Mouse (Mus musculus) heart, adult 11 months (tissue): ENCODE data around the gene Mkrn2.

Experiments used
- DNase-seq: peaks from one replicate; pipeline ENCODE4 v3.0.0; 2022

The Mkrn2 gene

DNA sequence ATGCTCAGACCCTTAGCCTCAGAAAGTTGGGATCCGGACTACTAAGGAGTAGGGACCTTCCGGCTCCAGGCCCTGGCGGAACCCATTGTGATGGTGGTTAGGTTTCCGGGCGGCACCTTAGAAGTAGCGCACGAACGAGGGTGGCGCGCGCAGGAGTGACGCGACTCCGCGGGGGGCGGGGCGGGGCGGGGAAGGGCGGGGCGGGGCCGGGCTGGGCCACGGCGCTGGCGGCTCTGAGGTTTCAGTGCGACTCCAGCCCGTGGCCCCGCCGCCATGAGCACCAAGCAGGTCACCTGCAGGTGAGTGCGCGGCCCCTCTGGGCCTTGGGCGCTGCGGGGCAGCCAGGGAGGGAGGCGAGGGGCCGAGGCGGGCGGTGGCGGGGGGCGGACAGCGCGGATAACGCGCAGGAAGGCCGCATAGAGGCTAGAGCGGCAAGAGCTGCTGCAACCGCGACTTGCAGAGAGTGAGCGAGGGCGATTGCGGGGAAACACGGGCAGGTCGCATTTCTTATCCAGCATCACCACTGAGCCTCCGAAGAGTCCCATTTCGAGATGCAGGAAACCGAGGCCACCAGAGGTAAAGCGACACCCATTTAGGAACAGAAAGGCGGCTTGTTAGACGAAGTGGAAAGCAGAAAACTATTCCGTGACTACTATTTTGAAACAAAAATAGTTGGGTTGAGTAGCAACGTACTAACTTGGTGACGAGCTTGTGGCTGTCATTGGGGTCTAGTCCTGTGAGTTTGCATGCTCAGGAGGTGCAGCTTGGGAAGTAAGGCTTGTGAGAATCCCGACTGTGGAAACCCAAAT is at the start of gene Mkrn2:
Gene Mkrn2, plus strand, starts transcription at position 188 of the 809 bp plus-strand sequence.
- peak; percentile 98 for DNase-seq

DNA sequence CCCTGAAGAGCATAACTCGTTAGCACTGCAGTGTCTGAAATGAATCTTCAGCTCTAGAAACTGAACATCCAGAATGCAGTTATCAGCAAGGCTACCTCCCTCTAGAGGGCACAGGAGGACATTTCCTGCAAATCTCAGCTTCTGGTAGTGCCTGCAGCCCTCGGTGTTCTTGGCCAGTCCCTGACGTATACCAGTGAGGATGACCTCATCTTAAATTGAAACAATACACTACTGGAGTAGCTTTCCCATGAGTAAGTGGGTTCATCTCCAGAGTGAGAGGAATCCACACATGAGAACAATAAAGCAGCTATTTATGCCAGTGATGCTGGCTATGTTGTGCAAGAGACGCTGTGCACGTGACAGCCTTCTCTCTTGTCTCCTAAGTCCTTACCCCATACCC is 46.2 kb upstream of the Mkrn2 start:
- no peak for DNase-seq

DNA sequence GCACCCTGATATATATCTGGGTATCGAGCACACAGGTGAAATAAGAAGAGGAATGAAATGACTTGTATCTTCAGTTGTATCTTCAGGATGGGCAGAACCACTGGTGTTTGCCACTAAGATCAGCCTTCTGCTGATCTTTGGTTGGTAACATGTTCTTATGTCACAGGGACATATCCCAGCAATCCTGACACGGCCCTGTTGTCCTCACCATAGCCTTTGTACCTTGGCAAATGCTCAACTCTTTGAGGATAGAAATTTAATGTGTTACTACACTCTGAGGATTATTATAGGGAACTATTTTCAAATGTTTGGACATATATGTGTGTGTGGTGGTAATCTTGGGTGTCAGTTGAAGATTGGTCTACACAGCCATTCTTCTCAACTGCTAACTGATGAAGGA is 43.5 kb upstream of the Mkrn2 start:
- no peak for DNase-seq

DNA sequence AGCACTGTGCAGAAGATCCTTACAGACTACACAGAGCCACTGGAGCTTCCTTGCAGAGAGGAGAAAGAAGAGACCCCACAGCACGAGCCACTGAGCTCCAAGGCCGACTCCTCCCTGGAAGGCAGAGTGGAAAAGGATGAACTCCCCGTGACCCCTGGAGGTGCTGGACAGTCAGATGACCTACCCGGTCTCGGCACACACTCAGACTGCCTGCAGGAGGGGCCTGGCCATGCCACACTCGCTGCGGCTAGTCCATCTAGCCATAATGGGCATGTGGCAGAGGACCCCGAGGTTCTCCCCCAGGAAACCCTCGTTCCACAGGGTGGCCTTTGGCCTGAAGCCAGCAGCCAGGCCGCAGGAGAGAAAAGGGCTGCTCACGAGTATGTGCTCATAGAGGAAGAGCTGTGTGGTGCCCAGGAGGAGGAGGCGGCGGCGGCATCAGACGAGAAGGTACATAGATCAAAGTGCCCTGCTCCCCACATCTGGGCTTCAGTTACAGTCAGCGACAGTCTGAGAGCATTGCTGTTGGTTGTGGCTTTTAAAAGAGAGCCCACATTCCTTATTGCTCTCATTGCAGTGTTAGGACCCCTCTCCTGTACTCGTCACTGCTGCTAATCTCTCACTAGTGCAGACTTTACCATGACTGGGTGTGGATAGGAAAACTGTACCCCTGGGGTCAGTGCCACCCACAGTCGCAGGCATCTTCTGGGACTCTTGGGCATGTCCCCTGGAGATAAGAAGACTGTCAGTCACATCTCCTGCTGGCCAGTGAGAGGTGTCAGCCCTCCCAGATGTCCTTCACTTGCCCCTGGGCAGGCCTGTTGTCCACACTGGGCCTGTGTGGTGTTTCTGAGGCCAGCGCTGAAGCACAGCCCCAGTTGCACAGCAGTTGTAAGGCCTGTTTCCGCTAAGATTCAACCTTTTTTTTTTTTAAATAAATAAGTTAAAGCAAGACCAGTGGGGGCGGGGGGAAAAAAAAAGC is 41.8 kb upstream of the Mkrn2 start:
- DNase-seq: peak; percentile 92

DNA sequence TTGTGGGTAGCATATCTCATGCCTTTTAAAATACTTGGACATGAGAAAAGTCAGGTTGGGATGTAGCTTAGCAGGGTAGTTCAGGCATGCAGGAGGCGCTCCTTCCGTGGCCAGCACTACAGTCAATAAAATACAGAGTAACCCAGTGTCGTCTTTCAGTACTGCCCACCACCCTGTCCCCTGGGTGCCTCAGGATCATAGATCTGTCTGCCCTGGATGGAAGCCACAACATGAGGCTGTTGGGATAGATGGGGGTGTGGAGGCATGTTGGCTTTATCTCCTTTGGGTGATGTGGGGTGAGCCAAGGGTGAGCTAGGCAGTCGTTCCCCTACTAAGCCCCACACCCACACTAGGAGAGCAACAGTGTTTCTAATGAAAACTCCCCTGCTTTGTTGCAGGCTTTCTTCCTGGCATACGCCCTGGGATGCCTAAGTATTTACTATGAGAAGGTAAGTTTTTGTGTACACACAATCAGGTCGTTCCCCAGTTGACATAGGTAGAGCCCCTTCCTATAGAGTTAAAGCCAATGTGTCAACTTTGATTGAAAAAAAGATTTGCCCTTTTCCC is 36.1 kb upstream of the Mkrn2 start:
- DNase-seq: peak; percentile 87

DNA sequence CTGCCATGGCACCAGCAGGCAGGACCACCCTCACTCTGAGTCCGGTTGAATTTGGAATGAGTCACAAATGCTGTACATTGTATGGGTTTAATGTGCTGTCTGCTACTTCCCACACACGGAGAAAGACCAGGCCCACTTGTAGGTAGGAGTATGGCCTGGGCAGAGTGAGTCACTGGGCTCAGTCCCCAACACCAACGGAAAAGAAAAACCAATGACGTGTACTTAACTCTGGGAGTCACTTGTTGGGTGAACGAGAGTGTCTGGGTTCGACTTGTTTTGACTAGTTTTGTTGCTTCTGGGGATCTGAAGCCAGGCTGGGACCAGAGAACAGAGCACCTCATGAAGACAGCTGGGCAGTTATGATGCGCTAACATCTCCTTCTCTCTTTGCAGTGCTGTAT is 27.5 kb upstream of the Mkrn2 start:
- no peak for DNase-seq

DNA sequence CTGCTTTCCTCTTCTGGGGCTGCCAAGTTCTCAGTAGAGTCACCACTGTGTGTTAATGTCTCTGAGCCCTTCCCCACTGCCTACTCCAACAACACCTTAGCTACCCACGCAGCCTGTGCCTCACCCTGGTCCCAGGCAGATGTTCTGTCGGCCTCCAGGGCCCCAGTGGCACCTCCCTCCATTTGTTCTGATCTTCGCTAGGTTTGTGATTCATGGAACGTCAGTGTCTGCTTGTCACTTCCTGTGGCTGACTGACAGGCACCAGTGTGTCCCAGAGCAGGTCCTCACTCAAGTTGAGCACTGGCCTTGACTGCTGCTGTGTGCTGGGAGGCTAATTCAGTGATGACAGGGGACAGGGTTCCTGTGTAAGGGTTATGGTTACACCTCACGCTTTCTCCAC is 24.3 kb upstream of the Mkrn2 start:
- DNase-seq: no peak

DNA sequence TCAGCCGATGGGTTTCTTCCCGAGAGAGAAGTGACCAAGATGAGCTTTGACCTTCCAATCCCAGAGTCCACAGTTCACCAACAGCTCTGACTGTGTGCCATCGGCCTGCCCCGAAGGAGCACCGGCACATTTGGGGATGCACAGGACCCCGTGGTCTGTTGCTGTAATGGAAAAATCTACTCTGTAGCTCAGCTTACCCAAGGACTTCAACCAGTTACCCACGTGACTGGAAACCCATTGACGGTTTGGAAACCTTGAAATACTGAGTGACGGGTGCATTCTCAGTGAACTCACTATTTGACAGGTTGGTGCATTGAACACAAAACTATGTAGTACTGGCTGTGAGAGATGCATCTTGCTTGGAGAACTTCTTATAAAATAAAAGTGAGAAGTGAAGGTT is 23.8 kb upstream of the Mkrn2 start:
- no peak for DNase-seq

DNA sequence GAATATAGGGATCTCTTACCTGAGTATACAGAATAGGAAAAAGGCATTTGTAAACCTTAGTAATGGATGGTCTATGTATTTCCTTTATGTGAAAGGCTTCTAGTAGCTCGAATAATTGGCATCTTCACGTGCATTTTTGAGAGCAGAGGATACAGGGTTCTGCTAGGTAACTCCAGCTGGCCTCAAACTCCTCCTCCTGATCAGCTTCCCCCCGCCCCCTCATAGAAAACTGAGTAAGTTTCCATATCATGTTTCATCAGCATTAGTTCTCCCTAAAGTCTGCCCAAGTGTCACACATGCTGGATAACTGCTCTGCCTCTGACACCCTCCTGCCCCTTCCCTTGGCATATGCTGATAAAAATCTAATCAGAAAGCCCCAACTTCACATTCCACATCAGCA is 20.9 kb upstream of the Mkrn2 start:
- no peak for DNase-seq

DNA sequence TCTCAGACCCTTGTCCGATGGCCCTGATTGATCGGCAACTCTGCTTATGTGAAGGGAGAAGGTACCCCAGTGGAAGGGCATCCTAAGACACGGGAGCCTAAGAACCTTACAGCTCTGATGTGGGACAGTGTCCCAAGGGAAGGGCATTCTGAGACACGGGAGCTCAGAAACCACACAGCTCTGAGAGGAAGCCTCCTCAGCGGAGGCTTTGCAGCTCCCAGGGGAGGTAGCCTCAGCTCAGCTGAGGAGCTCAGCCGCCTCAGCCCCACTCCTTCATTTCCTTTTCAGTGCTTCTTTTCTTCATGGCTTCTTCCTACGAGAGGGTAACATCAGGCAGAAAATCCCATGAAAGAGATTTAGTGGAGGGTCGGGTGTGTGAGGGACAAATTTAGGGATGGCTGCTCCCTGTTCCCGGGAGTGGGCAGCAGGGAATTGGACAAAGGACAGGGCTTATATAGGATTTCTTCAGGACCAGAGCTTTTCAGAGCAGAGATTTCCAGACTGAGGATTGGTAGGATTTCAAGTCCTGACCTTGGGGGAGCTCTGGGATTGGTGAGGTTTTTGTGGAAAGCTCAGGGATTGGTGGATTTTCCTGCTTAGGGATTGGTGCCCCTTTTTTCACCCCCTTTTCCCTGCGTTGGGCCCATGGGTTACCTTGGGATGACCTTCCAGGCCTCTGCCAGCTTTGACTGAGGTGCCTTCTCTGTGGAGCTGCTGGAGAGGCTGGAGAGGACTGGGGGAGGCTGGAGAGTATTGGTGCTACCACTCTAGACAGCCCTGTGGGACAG is 19.2 kb upstream of the Mkrn2 start:
- DNase-seq: peak; percentile 72

DNA sequence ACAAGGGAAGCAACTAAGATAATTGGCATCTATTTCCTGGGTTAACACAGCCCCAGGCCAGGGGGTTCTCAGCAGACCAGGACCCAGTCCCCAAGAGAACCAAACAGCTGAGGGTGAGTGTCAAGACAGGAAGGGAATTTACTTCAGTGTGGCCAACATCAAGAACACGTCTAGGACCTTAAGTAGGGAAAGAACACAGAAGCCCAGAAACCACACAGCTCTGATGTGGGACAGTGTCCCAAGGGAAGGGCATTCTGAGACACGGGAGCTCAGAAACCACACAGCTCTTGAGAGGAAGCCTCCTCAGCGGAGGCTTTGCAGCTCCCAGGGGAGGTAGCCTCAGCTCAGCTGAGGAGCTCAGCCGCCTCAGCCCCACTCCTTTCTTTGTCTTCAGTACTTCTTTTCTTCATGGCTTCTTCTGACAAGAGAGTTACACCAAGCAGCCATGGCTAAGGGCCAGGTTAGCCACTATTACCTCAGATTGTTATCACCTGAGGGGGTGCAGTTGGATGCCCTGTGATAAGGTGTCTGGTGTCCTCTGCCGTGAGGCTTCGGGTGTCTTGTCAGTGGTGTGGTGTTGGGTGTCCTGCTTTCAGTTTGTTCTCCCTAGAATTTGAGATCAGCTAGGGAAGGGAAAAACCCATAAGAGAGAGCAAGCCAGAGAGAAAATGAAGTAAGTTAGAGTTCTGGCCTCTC is 18.1 kb upstream of the Mkrn2 start:
- peak; percentile 81 for DNase-seq

DNA sequence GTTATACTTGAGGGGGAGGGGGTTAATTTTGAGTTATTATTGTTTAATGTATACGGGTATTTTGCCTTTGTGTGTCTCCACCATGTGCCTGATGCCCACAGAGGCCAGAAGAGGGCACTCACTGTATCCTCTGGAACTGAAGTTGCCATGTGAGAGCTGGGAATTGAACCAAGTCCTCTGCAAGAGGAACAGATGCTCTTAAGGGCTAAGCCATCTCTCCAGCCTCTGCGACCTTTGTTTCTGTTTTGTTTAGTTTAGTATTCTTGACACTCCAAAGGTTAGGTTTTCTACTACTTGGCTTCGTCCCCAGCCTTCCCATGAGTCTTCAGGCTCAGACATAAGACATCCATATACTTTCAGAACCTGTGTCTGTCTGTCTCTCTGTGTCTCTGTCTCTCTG is 17.5 kb upstream of the Mkrn2 start:
- DNase-seq: peak; percentile 43

DNA sequence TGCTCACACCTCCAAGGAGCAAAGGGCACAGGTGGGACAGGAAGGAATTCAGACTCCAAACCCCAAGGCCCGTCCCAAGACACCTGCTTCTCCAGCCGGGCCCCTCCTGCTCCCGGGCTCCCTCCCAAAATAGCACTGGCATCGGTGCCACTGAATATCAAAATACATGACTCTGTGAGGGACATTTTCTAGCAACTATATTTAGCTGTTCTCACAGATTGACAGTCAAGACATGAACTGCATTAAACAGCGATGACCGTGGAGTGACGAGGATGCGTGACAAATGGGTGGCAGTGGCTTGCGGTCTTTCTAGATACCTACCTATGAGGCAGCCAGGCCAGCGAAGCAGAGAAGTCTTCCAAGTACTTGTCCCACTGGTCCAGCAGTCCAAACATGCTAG is 15.4 kb upstream of the Mkrn2 start:
- DNase-seq: peak; percentile 92

DNA sequence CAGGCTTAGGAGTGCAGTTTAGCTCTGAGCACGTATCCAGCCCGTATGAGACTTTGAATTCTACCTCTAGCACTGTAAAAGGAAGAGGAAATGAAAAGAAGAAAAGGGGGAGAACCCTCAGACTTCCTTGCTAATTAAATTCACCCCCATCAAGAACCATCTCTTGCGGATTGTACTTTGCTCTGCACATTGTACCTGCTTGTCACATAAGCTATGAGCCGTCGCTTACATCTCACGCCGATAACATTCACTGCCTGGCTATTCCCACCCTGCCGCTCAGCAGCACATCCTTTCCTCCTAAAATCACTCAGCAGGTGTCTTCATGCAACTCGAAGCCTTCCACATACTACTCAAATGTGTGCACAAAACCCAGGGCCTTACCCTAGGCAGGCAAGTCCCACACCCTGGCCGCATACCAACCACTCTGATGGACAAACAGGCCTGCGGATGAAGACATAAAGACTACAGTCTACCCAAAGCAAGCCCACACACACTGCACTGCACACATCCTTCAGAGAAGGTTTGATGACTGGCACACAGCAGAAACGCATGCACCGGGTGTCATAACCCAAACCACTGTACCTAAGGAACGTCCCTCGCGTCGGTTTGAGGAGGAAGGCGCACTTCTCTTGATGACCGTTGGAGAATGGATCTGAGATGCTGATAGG is 9.9 kb upstream of the Mkrn2 start:
- DNase-seq: no peak

DNA sequence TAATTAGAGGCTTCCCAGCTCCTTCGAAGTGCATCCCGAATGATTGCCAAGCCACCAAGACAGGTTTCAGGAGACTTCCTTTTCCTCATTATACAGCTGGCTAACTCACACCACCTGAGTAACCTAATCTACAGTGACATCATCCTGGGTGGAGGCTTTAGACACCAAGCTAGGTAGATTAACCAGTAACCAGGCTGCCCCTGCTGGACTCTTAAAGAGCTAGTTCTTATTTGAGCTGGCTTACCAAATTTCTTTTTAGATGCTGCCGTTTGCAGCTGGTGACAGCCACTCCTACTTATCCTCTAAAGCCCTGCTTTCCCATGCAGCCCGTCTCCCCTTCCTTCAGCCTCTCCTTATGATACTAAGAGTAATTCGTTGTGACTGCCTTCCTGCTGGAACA is 9.2 kb upstream of the Mkrn2 start, which contains the start of gene Mkrn2os:
Gene Mkrn2os, minus strand, starts transcription at position 119 of the 400 bp plus-strand sequence.
- no peak for DNase-seq

DNA sequence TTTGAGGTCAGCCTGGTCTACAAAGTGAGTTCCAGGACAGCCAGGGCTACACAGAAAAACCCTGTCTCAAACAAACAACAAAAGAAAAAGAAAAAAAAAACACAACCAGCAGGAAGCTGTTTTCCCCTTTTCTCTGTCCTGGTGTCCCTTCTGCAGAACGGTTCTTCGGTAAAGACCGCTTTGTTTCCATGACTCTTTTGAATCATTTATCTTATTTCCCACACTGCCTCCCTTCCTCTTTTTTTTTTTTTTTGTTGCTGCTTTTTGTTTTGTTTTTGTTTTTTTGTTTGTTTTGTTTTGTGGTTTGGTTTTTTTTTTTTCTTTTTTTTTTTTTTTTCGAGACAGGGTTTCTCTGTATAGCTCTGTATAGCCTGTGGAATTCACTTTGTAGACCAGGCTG is 8.4 kb upstream of the Mkrn2 start:
- DNase-seq: no peak

DNA sequence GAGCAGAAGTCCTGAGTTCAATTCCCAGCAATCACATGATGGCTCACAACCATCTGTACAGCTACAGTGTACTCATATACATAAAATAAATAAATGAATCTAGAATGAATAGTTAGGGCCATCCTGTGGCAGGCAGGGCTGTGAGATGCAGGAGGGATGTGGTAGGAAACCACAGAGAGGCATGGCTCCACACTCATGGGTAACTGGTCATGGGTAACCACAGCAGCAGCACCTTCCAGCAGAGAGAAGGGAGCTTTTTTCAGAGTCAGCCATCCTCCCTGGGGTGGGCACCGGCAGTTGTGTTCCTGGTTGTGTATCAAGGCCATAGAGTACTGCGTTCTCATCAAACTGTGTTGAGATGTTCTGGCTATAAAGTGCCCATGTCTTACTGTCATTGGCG is 7.2 kb upstream of the Mkrn2 start:
- DNase-seq: no peak

DNA sequence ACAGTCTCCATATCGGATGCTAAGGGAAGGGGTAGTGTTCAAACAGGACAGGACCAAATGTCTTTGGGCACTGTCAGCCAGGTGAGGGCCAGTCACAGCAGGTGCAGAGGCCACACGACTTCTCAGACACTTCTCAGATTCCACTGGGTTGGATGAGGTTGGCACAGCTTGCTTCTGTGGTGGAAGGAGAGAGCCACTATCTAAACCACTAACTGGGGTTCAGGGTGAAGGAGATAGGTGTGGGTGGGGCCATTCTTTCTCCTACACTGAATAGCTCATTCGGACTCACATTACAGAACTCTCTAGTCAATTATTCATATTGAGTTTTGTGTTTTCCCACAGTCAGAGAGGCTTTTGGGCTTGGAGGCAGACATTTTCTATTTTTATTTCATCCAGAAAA is 6.0 kb upstream of the Mkrn2 start:
- DNase-seq: no peak

DNA sequence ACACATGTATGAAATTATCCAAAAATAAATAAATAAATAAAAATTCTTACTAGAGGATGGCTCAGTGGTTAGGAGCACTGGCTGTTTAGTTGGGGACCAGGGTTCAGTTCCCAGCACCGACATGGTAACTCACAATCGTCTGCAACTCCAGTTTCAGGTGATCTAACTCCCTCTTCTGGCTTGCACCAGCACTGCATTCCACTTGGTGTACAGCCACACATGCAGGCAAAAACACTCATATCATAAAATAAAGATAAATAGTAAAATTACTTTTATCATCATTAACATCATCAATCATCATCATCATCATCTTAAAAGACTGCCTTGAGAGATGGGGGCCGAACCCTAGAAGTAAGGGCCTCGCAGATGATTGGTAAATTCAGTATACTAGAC is 384 bp upstream of the Mkrn2 start:
- DNase-seq: peak; percentile 89

DNA sequence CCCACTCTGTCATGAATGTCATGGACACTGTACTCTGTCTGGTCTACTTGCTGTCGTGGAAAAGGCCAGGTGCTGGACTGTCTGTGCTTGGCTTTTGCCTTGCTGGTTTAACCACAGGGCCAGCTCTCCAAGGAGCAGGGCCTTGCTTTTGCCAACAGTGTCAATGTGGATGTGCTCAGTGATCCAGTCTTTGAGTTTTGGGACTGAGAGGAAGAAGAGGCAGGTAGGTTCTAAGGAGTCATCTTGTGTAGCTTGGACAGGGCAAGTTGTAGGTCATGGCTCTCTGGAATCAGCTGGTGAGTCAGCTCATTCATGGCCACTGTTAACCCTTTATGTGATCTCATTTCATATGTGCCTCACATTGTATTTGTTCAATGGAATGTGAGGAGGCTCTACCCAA is 4.8 kb downstream of the Mkrn2 start:
- no peak for DNase-seq

DNA sequence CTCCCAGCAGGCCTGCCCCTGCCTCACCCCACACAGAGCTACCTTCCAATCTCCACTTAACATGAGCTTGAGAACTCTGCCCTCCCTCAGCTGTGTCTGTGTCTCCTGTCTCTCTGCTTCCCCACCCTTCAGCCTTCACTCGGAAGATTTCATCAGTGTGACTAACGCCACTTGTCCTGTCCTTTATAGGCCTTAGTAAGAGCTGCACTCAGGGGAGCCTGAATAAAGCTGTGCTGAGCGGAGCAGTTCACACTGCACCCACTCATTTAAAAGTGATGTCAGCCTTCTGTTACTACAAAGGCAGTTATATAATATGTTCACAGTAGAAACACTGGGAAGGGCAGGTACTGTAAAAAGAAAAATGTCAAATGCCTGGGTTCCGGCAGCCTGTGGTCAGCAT is 5.7 kb downstream of the Mkrn2 start:
- no peak for DNase-seq

DNA sequence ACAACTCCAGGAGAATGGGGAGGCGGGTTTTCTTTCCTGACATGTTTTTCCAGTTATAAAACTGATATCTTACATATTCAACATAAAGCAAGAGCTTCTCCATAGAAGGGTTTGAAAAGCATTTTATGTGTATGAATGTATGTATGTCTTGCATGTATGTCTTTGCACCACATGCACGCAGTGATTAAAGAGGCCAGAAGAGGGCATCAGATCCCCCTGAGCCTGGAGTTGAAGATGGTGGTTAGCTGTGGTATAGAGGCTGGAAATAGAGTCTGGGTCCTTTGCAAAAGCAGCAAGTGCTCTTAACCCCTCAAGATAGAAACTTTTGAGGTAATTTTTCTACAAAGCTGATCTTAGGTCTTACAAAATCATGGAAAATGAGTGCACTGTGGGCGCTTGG is 7.4 kb downstream of the Mkrn2 start:
- DNase-seq: no peak
